Mouse (Mus musculus) adrenal gland, postnatal 25 days (tissue): ENCODE measurements around the gene Ubap1. TPM values are rescaled to one million over a fixed set of nuclear protein-coding genes. Genes with fewer than 3 reads are reported as not detected.

Source experiments
- DNase-seq: peaks from one replicate; pipeline ENCODE4 v3.0.0; 2021; ENCODE audit warnings: mixed read lengths
- long read RNA-seq: library from polyadenylated mRNA; stranded (forward); transcript quantifications from one replicate; pipeline ENCODE4 v2.0.0, GENCODE M21; 2021
- total RNA-seq: library from RNA; stranded (reverse); gene quantifications from 2 replicates; pipeline ENCODE4 v1.2.3, GENCODE M21; 2021

Ubap1 gene
- total RNA-seq = 47.9 and 59.1 TPM in 2 replicates
- long read RNA-seq, transcript Ubap1-201 (7 exons, 3,456 nt) = major isoform, 33 of 49 reads
- long read RNA-seq, partial matches to known transcripts = 6 of 49 reads
- long read RNA-seq, other reads (novel, unspliced or antisense) = 8 of 49 reads

- peak; percentile 93 for DNase-seq
Measured at GRCm38 (mm10) chr4:41348584-41349198, at the start of gene Ubap1. Gene Ubap1 (plus strand): TSS chr4:41348996.

GRCm38 (mm10) chr4:41303671-41304070 is 45.1 kb upstream of the Ubap1 start:
- no peak for DNase-seq

GRCm38 (mm10) chr4:41304302-41304701 is 44.5 kb upstream of the Ubap1 start:
- no peak for DNase-seq

GRCm38 (mm10) chr4:41307406-41307805 is 41.4 kb upstream of the Ubap1 start:
- DNase-seq = no peak

GRCm38 (mm10) chr4:41310567-41311563 is 37.9 kb upstream of the Ubap1 start:
- no peak for DNase-seq

- no peak for DNase-seq
Measured at GRCm38 (mm10) chr4:41313722-41314121, 35.1 kb upstream of the Ubap1 start.

- DNase-seq = peak; percentile 95
Measured at GRCm38 (mm10) chr4:41314141-41315129, 34.4 kb upstream of the Ubap1 start, which contains the start of gene Dcaf12. Gene Dcaf12 (minus strand): TSS chr4:41314889.

GRCm38 (mm10) chr4:41315173-41315572 is 33.6 kb upstream of the Ubap1 start:
- DNase-seq = no peak

GRCm38 (mm10) chr4:41318267-41318666 is 30.5 kb upstream of the Ubap1 start:
- DNase-seq = no peak

- DNase-seq = no peak
Measured at GRCm38 (mm10) chr4:41320971-41321370, 27.8 kb upstream of the Ubap1 start.

- no peak for DNase-seq
Measured at GRCm38 (mm10) chr4:41326876-41327275, 21.9 kb upstream of the Ubap1 start.

- DNase-seq = no peak
Measured at GRCm38 (mm10) chr4:41329481-41329880, 19.3 kb upstream of the Ubap1 start.

- DNase-seq = no peak
Measured at GRCm38 (mm10) chr4:41331085-41331484, 17.7 kb upstream of the Ubap1 start.

GRCm38 (mm10) chr4:41331698-41332421 is 16.9 kb upstream of the Ubap1 start:
- DNase-seq = no peak

- no peak for DNase-seq
Measured at GRCm38 (mm10) chr4:41336546-41336945, 12.2 kb upstream of the Ubap1 start.

GRCm38 (mm10) chr4:41340912-41341550 is 7.8 kb upstream of the Ubap1 start:
- no peak for DNase-seq

- no peak for DNase-seq
Measured at GRCm38 (mm10) chr4:41346011-41346410, 2.8 kb upstream of the Ubap1 start.

GRCm38 (mm10) chr4:41347839-41348238 is 957 bp upstream of the Ubap1 start:
- DNase-seq = no peak

GRCm38 (mm10) chr4:41349199-41349591 is 399 bp downstream of the Ubap1 start:
- DNase-seq = no peak

GRCm38 (mm10) chr4:41352758-41353157 is 4.0 kb downstream of the Ubap1 start:
- DNase-seq = no peak

GRCm38 (mm10) chr4:41353265-41353664 is 4.5 kb downstream of the Ubap1 start:
- DNase-seq = no peak
